Mouse (Mus musculus): ENCODE results near the gene Lrrc4c. TPM values are rescaled to one million over a fixed set of nuclear protein-coding genes. Genes with fewer than 3 reads are reported as not detected.

Lrrc4c gene
- polyA plus RNA-seq, 1 experiment from 2014 or later = 0.58 TPM

DNA sequence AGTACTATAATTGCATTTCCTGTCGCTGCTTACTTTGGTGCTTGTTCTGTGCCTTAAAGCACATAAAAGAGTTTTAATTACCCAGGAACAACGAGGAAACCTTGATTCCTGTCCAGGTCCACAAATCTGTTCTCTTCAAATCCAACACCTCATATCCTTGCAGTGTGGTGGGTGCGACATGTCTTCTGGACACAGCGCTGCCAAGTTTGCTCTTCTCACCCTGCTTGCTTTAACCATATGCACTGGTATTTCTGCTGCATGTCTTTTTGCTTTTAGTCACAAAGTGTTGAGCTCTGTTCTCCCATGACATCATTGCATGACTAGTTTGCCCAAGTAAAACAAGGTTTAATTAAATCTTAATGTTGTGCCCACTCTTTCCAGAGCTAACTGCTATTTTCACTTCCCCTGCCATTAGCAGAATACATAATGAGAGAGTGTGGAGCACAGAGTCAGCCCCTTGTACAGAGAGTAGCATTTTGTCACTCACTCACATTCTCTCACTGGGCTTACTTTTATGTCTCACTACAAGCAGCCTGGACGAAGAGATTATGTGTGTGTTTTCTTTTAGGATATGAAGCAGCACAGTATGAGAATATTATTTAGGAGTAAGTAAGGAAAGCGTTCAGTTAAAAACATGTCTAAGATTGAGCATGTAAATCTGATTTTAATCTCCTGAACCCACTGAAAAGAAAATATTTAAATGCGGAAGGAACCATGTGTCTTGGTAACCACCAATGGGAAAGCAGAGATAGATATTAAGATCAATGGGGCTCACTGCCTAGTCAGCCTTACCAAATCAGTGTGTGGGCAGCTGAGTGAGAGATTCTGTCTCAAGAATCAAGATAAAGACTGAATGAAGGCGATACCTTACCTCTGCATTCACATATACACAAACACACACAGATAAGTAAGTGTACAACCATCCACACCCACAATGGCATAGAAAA is 1096.7 kb downstream of the Lrrc4c start:
- 81% methylated on average over 8 of the region's 8 CpGs for WGBS
- H3K9ac ChIP-seq (ENCODE audit: low read depth, low read length) = no peak overlapping the region
- H3K4me3 ChIP-seq (ENCODE audit: low read length) = no peak overlapping the region
- no peaks in the 10 kb centered on the region for H3K9me3 ChIP-seq (ENCODE audit: control insufficient read depth, low read length)
- H3K27ac ChIP-seq (ENCODE audit: low read depth, low read length) = no peak overlapping the region
- ATAC-seq (ENCODE audit: low FRiP score, low TSS enrichment) = no peak
- H3K4me2 ChIP-seq (replicated peaks; ENCODE audit: low read depth, low read length) = no peak overlapping the region
- H3K27me3 ChIP-seq (ENCODE audit: control insufficient read depth, insufficient read depth, low read length) = no peaks in the 10 kb centered on the region
- H3K36me3 ChIP-seq (ENCODE audit: control insufficient read depth, insufficient read depth, low read length) = no peaks in the 10 kb centered on the region
- H3K4me1 ChIP-seq (ENCODE audit: control insufficient read depth, insufficient read depth, low read length) = no peaks in the 10 kb centered on the region

- 93% methylated on average over 1 of the region's 1 CpGs for WGBS
- H3K27ac ChIP-seq (ENCODE audit: low read depth, low read length) = no peak overlapping the region
- H3K4me2 ChIP-seq (replicated peaks; ENCODE audit: low read depth, low read length) = no peak overlapping the region
- H3K9me3 ChIP-seq (ENCODE audit: control insufficient read depth, low read length) = no peaks in the 10 kb centered on the region
- no peaks in the 10 kb centered on the region for H3K4me1 ChIP-seq (ENCODE audit: control insufficient read depth, insufficient read depth, low read length)
- H3K36me3 ChIP-seq (ENCODE audit: control insufficient read depth, insufficient read depth, low read length) = no peaks in the 10 kb centered on the region
- no peaks in the 10 kb centered on the region for H3K27me3 ChIP-seq (ENCODE audit: control insufficient read depth, insufficient read depth, low read length)
- ATAC-seq (ENCODE audit: low FRiP score, low TSS enrichment) = no peak
- H3K9ac ChIP-seq (ENCODE audit: low read depth, low read length) = no peak overlapping the region
- no peak overlapping the region for H3K4me3 ChIP-seq (ENCODE audit: low read length)
Observed at GRCm38 (mm10) chr2:97434140-97434539, 1116.2 kb downstream of the Lrrc4c start.

DNA sequence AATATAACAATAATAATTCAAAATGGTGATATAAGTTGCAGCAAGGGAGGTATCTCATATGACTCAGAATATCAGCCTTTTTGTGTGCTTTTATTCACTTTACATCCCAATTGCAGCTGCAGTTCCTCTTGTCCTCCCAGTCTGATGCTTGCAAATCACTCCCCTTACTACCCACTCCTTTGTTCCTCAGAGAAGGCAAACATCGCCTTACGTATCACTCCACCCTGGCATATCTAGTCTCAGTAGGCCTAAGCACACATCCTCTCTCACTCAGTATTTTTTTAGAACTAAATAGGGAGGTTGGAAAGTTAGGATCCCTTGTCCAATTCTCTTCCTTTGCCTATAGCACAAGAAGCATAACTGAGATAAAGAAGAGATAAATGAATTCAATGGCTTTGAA is 1117.6 kb downstream of the Lrrc4c start:
- H3K9ac ChIP-seq (ENCODE audit: low read depth, low read length) = no peak overlapping the region
- ATAC-seq (ENCODE audit: low FRiP score, low TSS enrichment) = no peak
- H3K27me3 ChIP-seq (ENCODE audit: control insufficient read depth, insufficient read depth, low read length) = no peaks in the 10 kb centered on the region
- no peak overlapping the region for H3K27ac ChIP-seq (ENCODE audit: low read depth, low read length)
- H3K4me3 ChIP-seq (ENCODE audit: low read length) = no peak overlapping the region
- no peaks in the 10 kb centered on the region for H3K4me1 ChIP-seq (ENCODE audit: control insufficient read depth, insufficient read depth, low read length)
- 87% methylated on average over 2 of the region's 2 CpGs for WGBS
- no peak overlapping the region for H3K4me2 ChIP-seq (replicated peaks; ENCODE audit: low read depth, low read length)
- no peaks in the 10 kb centered on the region for H3K36me3 ChIP-seq (ENCODE audit: control insufficient read depth, insufficient read depth, low read length)
- H3K9me3 ChIP-seq (ENCODE audit: control insufficient read depth, low read length) = no peaks in the 10 kb centered on the region

GRCm38 (mm10) chr2:97437767-97438166 is 1119.8 kb downstream of the Lrrc4c start:
- H3K36me3 ChIP-seq (ENCODE audit: control insufficient read depth, insufficient read depth, low read length) = no peaks in the 10 kb centered on the region
- H3K4me2 ChIP-seq (replicated peaks; ENCODE audit: low read depth, low read length) = no peak overlapping the region
- no peaks in the 10 kb centered on the region for H3K9me3 ChIP-seq (ENCODE audit: control insufficient read depth, low read length)
- no peak for ATAC-seq (ENCODE audit: low FRiP score, low TSS enrichment)
- no peaks in the 10 kb centered on the region for H3K4me1 ChIP-seq (ENCODE audit: control insufficient read depth, insufficient read depth, low read length)
- no peak overlapping the region for H3K9ac ChIP-seq (ENCODE audit: low read depth, low read length)
- no peaks in the 10 kb centered on the region for H3K27me3 ChIP-seq (ENCODE audit: control insufficient read depth, insufficient read depth, low read length)
- no peak overlapping the region for H3K27ac ChIP-seq (ENCODE audit: low read depth, low read length)
- no peak overlapping the region for H3K4me3 ChIP-seq (ENCODE audit: low read length)

DNA sequence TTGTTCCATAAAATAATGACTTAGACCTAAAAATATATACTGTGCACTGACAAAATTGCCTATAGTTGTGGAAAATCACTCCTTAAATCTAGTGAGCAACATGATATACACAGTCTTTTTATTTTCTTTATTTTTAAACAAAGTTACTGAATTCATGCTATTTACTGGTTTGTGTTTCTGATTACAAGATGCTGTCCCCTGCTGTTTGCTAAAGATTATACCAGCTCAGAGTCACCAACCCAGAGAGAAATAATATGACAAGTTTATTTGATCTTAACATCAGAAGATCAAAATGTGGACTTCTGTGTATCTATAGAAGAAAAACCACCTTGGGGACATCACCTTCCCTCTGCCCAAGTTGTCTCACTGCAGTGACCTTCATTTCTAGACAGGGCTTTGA is 1145.6 kb downstream of the Lrrc4c start:
- H3K4me2 ChIP-seq (replicated peaks; ENCODE audit: low read depth, low read length) = no peak overlapping the region
- no peaks in the 10 kb centered on the region for H3K27me3 ChIP-seq (ENCODE audit: control insufficient read depth, insufficient read depth, low read length)
- H3K36me3 ChIP-seq (ENCODE audit: control insufficient read depth, insufficient read depth, low read length) = no peaks in the 10 kb centered on the region
- H3K4me3 ChIP-seq (ENCODE audit: low read length) = no peak overlapping the region
- H3K4me1 ChIP-seq (ENCODE audit: control insufficient read depth, insufficient read depth, low read length) = no peaks in the 10 kb centered on the region
- no peaks in the 10 kb centered on the region for H3K9me3 ChIP-seq (ENCODE audit: control insufficient read depth, low read length)
- no peak for ATAC-seq (ENCODE audit: low FRiP score, low TSS enrichment)
- H3K9ac ChIP-seq (ENCODE audit: low read depth, low read length) = no peak overlapping the region
- H3K27ac ChIP-seq (ENCODE audit: low read depth, low read length) = no peak overlapping the region

- Histone ChIP-seq H3K36me3 (ENCODE audit: control insufficient read depth, insufficient read depth, low read length) (no peaks in the 10 kb centered on the region), H3K27ac (ENCODE audit: low read depth, low read length) (peak overlapping the region; percentile 5; the same call in 1 of the 2 replicates), H3K9me3 (ENCODE audit: control insufficient read depth, low read length) (no peaks in the 10 kb centered on the region), H3K4me1 (ENCODE audit: control insufficient read depth, insufficient read depth, low read length) (no peaks in the 10 kb centered on the region), H3K9ac (ENCODE audit: low read depth, low read length) (peak overlapping the region; percentile 45; the same call in 1 of the 2 replicates), H3K4me3 (ENCODE audit: low read length) (peak overlapping the region; percentile 42), H3K4me2 (replicated peaks; ENCODE audit: low read depth, low read length) (peak overlapping the region; percentile 87), H3K27me3 (ENCODE audit: control insufficient read depth, insufficient read depth, low read length) (no peaks in the 10 kb centered on the region; the same call in 1 of the 2 replicates)
- ATAC-seq (ENCODE audit: low FRiP score, low TSS enrichment) = peak; percentile 92
- WGBS = under 1% methylated on average over 25 of the region's 25 CpGs
Observed at GRCm38 (mm10) chr2:97466243-97466793, 1148.3 kb downstream of the Lrrc4c start.

- Histone ChIP-seq H3K9me3 (ENCODE audit: control insufficient read depth, low read length) (no peaks in the 10 kb centered on the region), H3K9ac (ENCODE audit: low read depth, low read length) (peak overlapping the region; percentile 45), H3K36me3 (ENCODE audit: control insufficient read depth, insufficient read depth, low read length) (no peaks in the 10 kb centered on the region), H3K4me3 (ENCODE audit: low read length) (peak overlapping the region; percentile 42), H3K4me1 (ENCODE audit: control insufficient read depth, insufficient read depth, low read length) (no peaks in the 10 kb centered on the region), H3K4me2 (replicated peaks; ENCODE audit: low read depth, low read length) (peak overlapping the region; percentile 87), H3K27ac (ENCODE audit: low read depth, low read length) (no peak overlapping the region), H3K27me3 (ENCODE audit: control insufficient read depth, insufficient read depth, low read length) (no peaks in the 10 kb centered on the region; the same call in 1 of the 2 replicates)
- ATAC-seq (ENCODE audit: low FRiP score, low TSS enrichment) = peak; percentile 85
- WGBS = 2% methylated on average over 26 of the region's 26 CpGs
Observed at GRCm38 (mm10) chr2:97467031-97467549, 1149.1 kb downstream of the Lrrc4c start.

DNA sequence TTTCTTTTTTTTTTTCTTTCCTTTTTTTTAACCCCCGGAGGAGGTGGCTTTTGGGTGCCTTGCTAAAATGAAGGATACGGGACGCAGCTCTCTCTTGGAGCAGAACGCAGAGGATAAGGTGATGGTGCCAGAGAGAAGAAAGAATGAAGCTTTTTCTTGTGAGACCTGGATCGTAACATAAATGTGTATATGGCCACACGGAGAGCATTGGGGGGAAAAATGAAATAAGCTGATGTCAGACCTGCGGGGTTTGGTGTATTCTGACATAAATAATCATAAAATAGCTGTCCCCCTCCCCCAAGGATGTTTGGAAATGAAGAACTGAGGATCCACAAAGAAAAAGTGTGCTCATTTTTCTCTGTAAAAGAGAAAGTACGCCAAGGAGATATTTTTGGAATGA is 1149.7 kb downstream of the Lrrc4c start:
- Histone ChIP-seq H3K27ac (ENCODE audit: low read depth, low read length) (no peak overlapping the region), H3K27me3 (ENCODE audit: control insufficient read depth, insufficient read depth, low read length) (no peaks in the 10 kb centered on the region; the same call in 1 of the 2 replicates), H3K4me3 (ENCODE audit: low read length) (peak overlapping the region; percentile 42), H3K9ac (ENCODE audit: low read depth, low read length) (no peak overlapping the region), H3K4me2 (replicated peaks; ENCODE audit: low read depth, low read length) (peak overlapping the region; percentile 87), H3K9me3 (ENCODE audit: control insufficient read depth, low read length) (no peaks in the 10 kb centered on the region), H3K4me1 (ENCODE audit: control insufficient read depth, insufficient read depth, low read length) (no peaks in the 10 kb centered on the region), H3K36me3 (ENCODE audit: control insufficient read depth, insufficient read depth, low read length) (no peaks in the 10 kb centered on the region)
- ATAC-seq (ENCODE audit: low FRiP score, low TSS enrichment) = no peak
- WGBS = 8% methylated on average over 8 of the region's 8 CpGs

DNA sequence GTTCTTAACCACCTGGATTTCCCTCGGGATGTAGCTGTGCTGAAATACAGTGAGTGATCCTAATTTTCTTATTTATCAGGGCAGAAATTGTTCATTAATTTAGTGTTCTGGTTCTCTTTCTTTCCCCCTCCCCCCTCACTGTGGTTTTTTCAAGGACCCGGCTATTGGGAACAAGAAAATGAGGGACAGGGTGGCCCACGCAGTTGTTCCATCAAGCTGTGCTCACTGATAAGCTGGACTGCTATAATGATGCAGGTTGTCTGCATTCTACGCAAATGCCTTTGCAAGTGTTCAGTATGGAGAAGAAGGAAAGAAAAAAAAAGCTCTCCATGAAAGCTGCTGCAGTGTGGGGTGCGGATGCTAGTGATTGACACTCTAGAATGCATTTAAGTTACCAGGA is 1150.4 kb downstream of the Lrrc4c start:
- no peaks in the 10 kb centered on the region for H3K36me3 ChIP-seq (ENCODE audit: control insufficient read depth, insufficient read depth, low read length)
- H3K27ac ChIP-seq (ENCODE audit: low read depth, low read length) = no peak overlapping the region
- H3K9ac ChIP-seq (ENCODE audit: low read depth, low read length) = no peak overlapping the region
- no peaks in the 10 kb centered on the region; the same call in 1 of the 2 replicates for H3K27me3 ChIP-seq (ENCODE audit: control insufficient read depth, insufficient read depth, low read length)
- ATAC-seq (ENCODE audit: low FRiP score, low TSS enrichment) = no peak
- WGBS = 47% methylated on average over 5 of the region's 5 CpGs
- H3K4me1 ChIP-seq (ENCODE audit: control insufficient read depth, insufficient read depth, low read length) = no peaks in the 10 kb centered on the region
- H3K9me3 ChIP-seq (ENCODE audit: control insufficient read depth, low read length) = no peaks in the 10 kb centered on the region
- H3K4me3 ChIP-seq (ENCODE audit: low read length) = peak overlapping the region; percentile 15; the same call in 1 of the 2 replicates
- H3K4me2 ChIP-seq (replicated peaks; ENCODE audit: low read depth, low read length) = no peak overlapping the region; the same call in 1 of the 2 replicates
